Mouse (Mus musculus) neutrophil, adult 83 days (primary cell): ENCODE results near the gene Heph. TPM values are rescaled to one million over a fixed set of nuclear protein-coding genes. Genes with fewer than 3 reads are reported as not detected.

Experiments
- total RNA-seq, 2 experiments: library from RNA; stranded (reverse); gene quantifications; one replicate each; pipeline ENCODE4 v1.2.4; 2023

The Heph gene
- under 1 TPM in 1 of 2 experiments, not detected in 1; 0.35 TPM for total RNA-seq

DNA sequence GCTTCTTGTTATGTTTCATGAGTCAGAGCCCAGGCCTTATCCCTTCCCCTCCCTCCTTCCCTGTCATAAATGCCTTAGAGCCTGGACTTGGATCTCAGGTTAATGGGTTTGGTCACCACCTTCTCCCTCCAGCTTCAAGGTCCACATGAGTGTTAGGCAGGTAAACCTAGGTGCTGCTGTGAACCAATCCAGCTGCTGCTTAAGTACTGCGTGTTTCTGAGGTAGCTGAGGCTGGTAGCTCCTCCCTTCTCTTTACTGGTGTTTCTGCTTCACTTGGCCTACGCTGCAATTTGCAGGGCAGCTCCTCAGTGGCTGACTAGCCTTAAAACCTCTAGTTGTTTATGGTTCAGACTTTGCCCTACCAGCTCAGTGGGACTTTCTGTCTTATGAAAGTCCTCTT lies at the start of gene Heph:
Gene Heph (plus strand): TSS at position 211 of the 400 bp plus-strand sequence.

DNA sequence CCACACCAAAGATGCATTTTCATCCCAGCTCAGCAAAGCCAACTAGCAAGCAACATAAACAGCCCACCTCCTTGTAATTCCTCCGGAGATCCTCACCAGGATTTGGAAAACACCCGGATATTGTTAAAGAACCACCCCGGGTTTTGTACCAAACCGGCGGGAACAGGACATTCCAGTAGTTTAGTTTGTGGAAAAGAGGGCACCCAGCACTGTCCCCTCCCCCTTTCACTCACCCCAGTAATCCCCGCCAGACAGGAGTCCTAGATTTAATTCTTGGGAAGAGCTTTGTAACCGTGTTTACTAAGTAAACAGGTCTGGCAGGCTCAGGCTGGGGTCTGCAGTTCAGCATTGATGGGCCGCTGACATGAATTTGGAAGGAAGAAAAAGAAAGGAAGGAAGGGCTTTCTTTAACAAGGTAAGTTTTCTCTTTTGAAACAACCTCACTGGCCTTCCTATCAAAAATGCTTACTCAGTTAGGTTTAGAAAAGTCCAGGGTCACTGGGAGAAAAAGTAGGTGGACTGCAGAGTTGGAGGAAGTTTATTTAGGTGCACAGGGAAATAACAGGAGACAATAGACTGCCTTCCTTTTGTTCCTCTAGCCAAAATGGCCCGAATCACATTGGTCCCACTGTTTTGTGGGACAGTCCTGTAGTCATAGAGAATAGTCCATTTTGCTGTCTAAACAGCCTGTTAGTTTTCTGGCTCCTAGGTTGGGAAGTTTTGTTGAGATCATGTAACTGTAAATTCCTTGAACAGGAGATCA lies 1.2 kb downstream of the Heph start, which contains the start of gene Hsf3:
Gene Hsf3 (minus strand): TSS at position 94 of the 763 bp plus-strand sequence.

Other genes starting within 250 kb of the Heph start
- gene Vsig4, start 161.9 kb upstream of the Heph start, total RNA-seq: not detected
- not detected for gene Hsf3, start 935 bp downstream of the Heph start, total RNA-seq